Mouse (Mus musculus) thymus, adult 2 months (tissue): ENCODE measurements around the gene Slc9a6. TPM values are rescaled to one million over a fixed set of nuclear protein-coding genes. Genes with fewer than 3 reads are reported as not detected.

Source experiments
- DNase-seq: peaks from one replicate; pipeline ENCODE4 v3.0.0; 2021
- H3K27ac ChIP-seq: fragments of 200-500 bp; 2 replicates; pipeline ENCODE4 v1.5.1; 2012; ENCODE audit warnings: low read length, control low read depth; ENCODE audit not compliant: control insufficient read depth, insufficient read depth
- H3K27me3 ChIP-seq: fragments of 200-500 bp; 2 replicates; pipeline ENCODE4 v1.6.1; 2012; ENCODE audit warnings: mild to moderate bottlenecking, low read length, moderate library complexity, mixed read lengths; ENCODE audit not compliant: control insufficient read depth, insufficient read depth
- H3K36me3 ChIP-seq: fragments of 200-500 bp; 2 replicates; pipeline ENCODE4 v1.6.1; 2012; ENCODE audit warnings: mild to moderate bottlenecking, low read length, moderate library complexity; ENCODE audit not compliant: control insufficient read depth, insufficient read depth
- H3K4me1 ChIP-seq: fragments of 200-500 bp; replicated peaks from 2 replicates; pipeline ENCODE4 v1.6.1; 2012; ENCODE audit warnings: low read length; ENCODE audit not compliant: control insufficient read depth, insufficient read depth
- H3K4me3 ChIP-seq: fragments of 200-500 bp; 2 replicates; pipeline ENCODE4 v1.5.1; 2012; ENCODE audit warnings: mild to moderate bottlenecking, low read length, control low read depth, moderate library complexity; ENCODE audit not compliant: control insufficient read depth, insufficient read depth
- CTCF ChIP-seq: fragments of 200-500 bp; IDR thresholded peaks from 2 replicates; pipeline ENCODE4 v1.5.1; 2012; ENCODE audit warnings: mild to moderate bottlenecking, control low read depth, low read length, moderate library complexity, borderline replicate concordance; ENCODE audit not compliant: control insufficient read depth, poor library complexity, insufficient read depth; ENCODE audit errors: extremely low read depth
- POLR2A ChIP-seq: fragments of 200-500 bp; IDR thresholded peaks from 2 replicates; pipeline ENCODE4 v1.6.1; 2012; ENCODE audit warnings: mild to moderate bottlenecking, low read length, control low read depth, moderate library complexity; ENCODE audit not compliant: control insufficient read depth, poor library complexity, insufficient read depth; ENCODE audit errors: extremely low read depth
- WGBS: fragments of 180-500 bp; shearing (Covaris S2); methylation state at CpG from one replicate; pipeline ENCODE4 v1.1.7; 2018; 5-methylcytosine and 5-hydroxymethylcytosine counted together
- polyA plus RNA-seq: library from polyadenylated mRNA; depleted of rRNA; stranded (reverse); fragments of >200 nt; gene quantifications from 2 replicates; pipeline ENCODE4 v1.2.3, GENCODE M21; 2012

The Slc9a6 gene
- polyA plus RNA-seq, 1 experiment: 13.2 TPM

DNA sequence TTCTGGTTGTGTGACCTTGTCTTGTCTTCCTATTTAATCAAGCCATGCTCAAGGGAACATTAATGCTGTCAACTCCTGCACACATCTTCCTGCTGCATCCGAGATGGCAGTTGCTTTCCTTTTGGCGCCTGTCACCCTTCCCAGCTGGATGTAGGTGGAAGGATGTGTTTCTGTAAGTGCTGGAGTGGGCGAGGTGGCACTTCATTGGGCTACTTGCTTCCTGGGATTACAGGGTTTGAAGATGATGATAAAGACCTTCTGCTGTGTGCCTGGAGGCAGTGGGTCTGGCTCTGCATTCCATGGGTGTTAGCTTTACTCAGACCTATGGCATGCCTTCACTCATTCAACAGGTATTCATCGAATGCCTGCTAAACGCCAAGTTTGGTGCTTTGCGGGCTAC is 68.2 kb downstream of the Slc9a6 start:
- H3K27ac ChIP-seq: no peak overlapping the region
- no peaks in the 10 kb centered on the region for H3K4me1 ChIP-seq
- WGBS: 97% methylated on average over 6 of the region's 6 CpGs
- no peaks in the 10 kb centered on the region for H3K36me3 ChIP-seq
- H3K27me3 ChIP-seq: no peaks in the 10 kb centered on the region
- no peak for DNase-seq
- H3K4me3 ChIP-seq: no peak overlapping the region
- TF ChIP-seq CTCF: no peak
- no peak for TF ChIP-seq POLR2A

DNA sequence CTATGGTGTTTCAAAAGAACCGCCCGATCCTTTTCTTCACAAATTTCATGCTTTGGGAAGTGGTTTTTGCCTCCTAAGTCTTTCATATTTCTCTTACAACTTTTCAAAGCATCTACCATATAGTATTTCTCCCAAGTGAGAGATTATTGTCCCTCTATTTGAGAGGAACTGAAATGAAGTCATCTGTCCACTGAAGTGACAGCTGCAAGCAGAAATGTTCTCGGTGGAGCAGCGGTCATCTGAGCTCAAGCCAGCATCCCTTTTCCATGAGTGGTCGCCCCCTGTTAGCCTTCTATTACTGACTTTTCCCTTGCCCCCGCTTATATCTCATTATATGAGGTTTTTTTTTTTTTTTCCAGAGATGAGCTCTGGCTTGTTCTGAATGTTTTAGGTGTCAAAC is 69.5 kb downstream of the Slc9a6 start:
- DNase-seq: no peak
- H3K4me3 ChIP-seq: no peak overlapping the region
- no peak overlapping the region for H3K27ac ChIP-seq
- no peaks in the 10 kb centered on the region for H3K4me1 ChIP-seq
- H3K36me3 ChIP-seq: no peaks in the 10 kb centered on the region
- 93% methylated on average over 6 of the region's 6 CpGs for WGBS
- H3K27me3 ChIP-seq: no peaks in the 10 kb centered on the region
- TF ChIP-seq CTCF: no peak
- no peak for TF ChIP-seq POLR2A

DNA sequence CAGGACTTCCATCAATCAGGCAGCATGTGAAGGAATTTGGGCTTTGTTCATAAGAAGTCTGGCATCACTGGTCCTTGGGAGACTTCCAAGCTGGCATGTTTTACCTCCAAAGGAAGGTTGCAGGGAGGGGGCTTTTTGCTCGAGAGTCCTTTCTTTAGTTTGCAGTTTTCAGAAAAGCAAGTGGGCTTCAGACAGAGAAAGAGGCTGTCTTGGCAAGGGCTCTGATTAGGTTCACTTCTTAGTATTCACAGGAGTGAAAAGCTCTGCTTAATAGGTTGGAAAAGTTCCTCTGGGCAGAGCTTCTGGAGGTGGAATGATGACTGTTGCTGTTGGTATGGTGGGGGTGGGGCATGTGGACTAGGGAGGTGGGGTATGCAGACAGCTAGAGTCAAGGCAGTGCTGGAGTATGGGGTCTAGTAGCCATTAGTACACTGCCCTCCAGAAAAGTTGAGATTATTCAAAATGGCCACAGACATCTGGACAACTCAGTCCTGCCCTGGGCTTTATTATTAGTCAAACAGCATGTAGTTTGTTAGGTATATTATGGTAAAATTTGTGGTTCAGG is 72.7 kb downstream of the Slc9a6 start:
- no peaks in the 10 kb centered on the region for H3K4me1 ChIP-seq
- H3K27ac ChIP-seq: no peak overlapping the region
- no peaks in the 10 kb centered on the region for H3K27me3 ChIP-seq
- WGBS: 100% methylated on average over 1 of the region's 1 CpGs
- no peaks in the 10 kb centered on the region for H3K36me3 ChIP-seq
- DNase-seq: no peak
- no peak overlapping the region for H3K4me3 ChIP-seq
- no peak for TF ChIP-seq CTCF
- TF ChIP-seq POLR2A: no peak

DNA sequence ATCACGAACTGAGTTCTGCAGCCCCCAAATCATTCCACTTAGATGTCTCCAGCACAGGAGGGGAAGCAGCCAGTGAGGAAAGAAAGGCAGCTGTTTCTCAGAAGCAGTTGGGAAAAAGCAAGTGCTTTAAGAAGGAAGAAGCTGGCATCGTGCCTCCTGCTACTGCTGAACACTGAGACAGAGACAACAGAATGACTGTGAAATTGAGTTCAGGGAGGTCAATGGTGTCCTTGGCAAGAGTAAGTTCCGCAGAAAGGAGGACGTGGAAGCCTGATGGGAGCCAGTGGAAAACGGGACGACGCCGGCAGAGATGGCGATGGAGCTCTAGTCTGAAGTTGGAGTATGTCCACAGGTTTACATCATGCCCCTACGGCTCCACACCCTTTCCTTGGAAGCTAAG is 74.0 kb downstream of the Slc9a6 start:
- no peak for DNase-seq
- no peaks in the 10 kb centered on the region for H3K27me3 ChIP-seq
- 91% methylated on average over 10 of the region's 10 CpGs for WGBS
- no peak for TF ChIP-seq CTCF
- TF ChIP-seq POLR2A: no peak
- no peak overlapping the region for H3K4me3 ChIP-seq
- H3K36me3 ChIP-seq: no peaks in the 10 kb centered on the region
- H3K4me1 ChIP-seq: no peaks in the 10 kb centered on the region
- no peak overlapping the region for H3K27ac ChIP-seq

DNA sequence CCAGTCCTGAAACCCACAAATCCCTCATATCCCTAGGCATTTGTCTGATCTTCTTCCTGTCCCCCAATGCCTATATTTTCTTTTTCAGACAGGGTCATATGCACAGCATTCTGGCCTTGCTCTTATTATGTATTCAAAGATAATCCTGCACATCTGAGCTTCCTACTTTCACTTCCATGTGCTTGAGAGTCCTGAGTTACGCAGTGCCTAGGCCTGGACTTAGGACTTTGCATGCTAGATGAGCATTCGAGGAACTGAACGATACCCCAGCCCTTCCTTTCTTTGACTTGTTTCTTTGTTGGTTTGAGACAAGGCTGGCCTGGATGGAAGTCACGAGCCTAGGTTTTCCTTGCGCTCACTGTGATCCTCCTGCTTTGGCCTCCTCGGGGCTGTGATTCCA is 83.0 kb downstream of the Slc9a6 start:
- no peak overlapping the region for H3K27ac ChIP-seq
- H3K4me1 ChIP-seq: no peaks in the 10 kb centered on the region
- WGBS: 86% methylated on average over 6 of the region's 6 CpGs
- TF ChIP-seq CTCF (no peak), POLR2A (no peak)
- H3K27me3 ChIP-seq: no peaks in the 10 kb centered on the region
- DNase-seq: no peak
- no peak overlapping the region for H3K4me3 ChIP-seq
- no peaks in the 10 kb centered on the region for H3K36me3 ChIP-seq

DNA sequence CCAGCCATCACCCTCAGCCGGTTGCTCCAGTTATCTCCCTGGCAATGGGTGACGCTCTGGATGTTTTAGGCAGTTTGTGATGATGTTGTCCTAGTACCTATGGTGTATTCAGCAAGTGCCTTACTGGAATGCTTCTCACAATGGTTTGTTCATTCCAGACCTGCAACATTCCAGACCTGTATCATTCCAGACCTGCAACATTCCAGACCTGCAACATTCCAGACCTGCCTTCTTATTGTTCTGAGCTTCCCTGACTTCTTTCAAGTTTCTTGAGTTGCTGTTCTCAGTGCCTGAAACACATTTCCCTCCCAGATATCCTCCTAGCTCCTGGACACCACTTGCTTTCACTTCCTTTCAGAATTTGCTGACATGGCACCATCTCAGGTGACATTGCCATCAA is 85.0 kb downstream of the Slc9a6 start:
- H3K27ac ChIP-seq: no peak overlapping the region
- TF ChIP-seq POLR2A (no peak), CTCF (no peak)
- no peaks in the 10 kb centered on the region for H3K27me3 ChIP-seq
- WGBS: 88% methylated on average over 2 of the region's 2 CpGs
- no peaks in the 10 kb centered on the region for H3K36me3 ChIP-seq
- no peak for DNase-seq
- no peaks in the 10 kb centered on the region for H3K4me1 ChIP-seq
- no peak overlapping the region for H3K4me3 ChIP-seq

DNA sequence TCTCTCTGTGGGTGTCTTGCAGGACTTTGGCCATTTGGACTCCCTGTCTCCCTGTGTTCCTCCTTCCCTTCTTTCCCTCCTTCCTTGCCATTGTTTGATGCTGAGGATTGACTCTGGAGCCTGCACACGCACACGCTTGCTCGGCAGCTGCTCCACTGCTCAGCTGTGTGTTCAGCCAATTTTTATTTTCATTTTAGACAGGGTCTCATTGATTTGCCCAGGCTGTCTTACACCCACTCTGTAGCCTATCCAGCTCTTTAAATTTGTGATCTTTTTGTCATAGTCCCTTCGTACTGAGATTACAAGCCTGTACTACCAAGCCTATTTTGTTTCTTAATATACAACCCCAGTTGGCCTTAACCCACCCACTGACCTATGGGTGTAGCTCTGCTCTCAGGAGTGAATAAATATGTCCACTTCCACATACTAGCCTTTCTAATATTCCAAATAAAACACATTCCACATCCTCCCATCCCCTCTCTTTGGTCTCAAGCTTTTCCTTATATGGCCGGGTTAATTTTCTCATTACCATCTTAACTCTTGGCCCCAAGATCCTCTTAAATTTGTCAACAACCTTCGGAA is 87.7 kb downstream of the Slc9a6 start:
- TF ChIP-seq POLR2A: no peak
- TF ChIP-seq CTCF: no peak
- H3K4me1 ChIP-seq: no peaks in the 10 kb centered on the region
- WGBS: 89% methylated on average over 6 of the region's 6 CpGs
- DNase-seq: no peak
- no peaks in the 10 kb centered on the region for H3K27me3 ChIP-seq
- H3K36me3 ChIP-seq: no peaks in the 10 kb centered on the region
- no peak overlapping the region for H3K27ac ChIP-seq
- no peak overlapping the region for H3K4me3 ChIP-seq
